Mouse (Mus musculus) heart, postnatal 0 days (tissue): Measurements from ENCODE around the gene Dcakd.

Experiments
- CTCF ChIP-seq: IDR thresholded peaks from 2 replicates; pipeline ENCODE4 v1.5.1; 2016; ENCODE audit warnings: antibody characterized with exemption, control low read depth, low read depth
- EP300 ChIP-seq: IDR thresholded peaks from 2 replicates; pipeline ENCODE4 v1.6.1; 2016; ENCODE audit warnings: antibody characterized with exemption, low read depth

DNA sequence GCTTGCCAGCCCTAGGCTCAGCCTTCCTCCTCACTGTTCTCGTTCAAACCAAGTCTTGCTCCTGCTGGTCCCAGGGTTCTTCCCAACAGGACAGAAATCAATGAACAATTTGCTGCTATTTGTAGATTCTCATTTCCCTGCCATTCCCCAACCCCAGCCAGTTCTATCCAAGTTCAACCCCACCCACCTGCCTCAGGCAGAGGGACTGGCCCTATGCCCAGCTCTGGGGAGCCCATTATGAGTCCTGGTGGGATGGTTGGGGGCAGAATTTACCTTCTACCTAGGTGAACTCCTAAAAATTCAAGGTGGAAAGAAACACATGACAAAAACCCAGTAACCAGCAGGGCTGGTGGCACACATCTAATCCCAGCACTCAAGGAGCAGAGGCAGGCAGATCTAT is 55.8 kb downstream of the Dcakd start:
- TF ChIP-seq EP300 = no peak
- TF ChIP-seq CTCF = no peak
